19 mouse cellular contexts compared by ENCODE assay signal in genomic region chr11:65704861-65705260, GRCm38 (mm10).
"Had no signal": no experiment of that assay in that cellular context is flagged by ENCODE, and none has a peak within 500 bp of the region (broad histone marks: within the 10 kb centered on the region; RNA-seq: fewer than 3 reads in every experiment).

No protein-coding gene starts in this region.

- H3K4me1 ChIP-seq: liver, embryonic 12.5 days; megakaryocyte, embryonic 14.5 days; midbrain, embryonic 13.5 days; midbrain, embryonic 15.5 days; neural tube, embryonic 12.5 days; stomach, embryonic 15.5 days had no signal

- H3K27me3 ChIP-seq: liver, embryonic 12.5 days; megakaryocyte, embryonic 14.5 days; midbrain, embryonic 13.5 days; midbrain, embryonic 15.5 days; neural tube, embryonic 12.5 days; stomach, embryonic 15.5 days had no signal

- H3K4me3 ChIP-seq: liver, embryonic 12.5 days; megakaryocyte, embryonic 14.5 days; midbrain, embryonic 13.5 days; midbrain, embryonic 15.5 days; neural tube, embryonic 12.5 days; stomach, embryonic 15.5 days had no signal

- DNase-seq: lung, adult 18-20 months; lung, embryonic 14.5 days; lung, postnatal 10 days; lung, postnatal 4 days; right cerebral cortex, postnatal 25 days; right cerebral cortex, postnatal 4 days; spleen, adult 18-20 months; thymus, adult 2 months; thymus, postnatal 25 days; thymus, postnatal 4 days had no signal

- H3K27ac ChIP-seq: liver, embryonic 12.5 days; liver, embryonic 14.5 days; midbrain, embryonic 13.5 days; midbrain, embryonic 15.5 days; neural tube, embryonic 12.5 days; stomach, embryonic 15.5 days; stomach, postnatal 0 days had no signal

- H3K4me2 ChIP-seq: liver, embryonic 12.5 days; lung, embryonic 14.5 days; midbrain, embryonic 11.5 days; midbrain, embryonic 13.5 days; midbrain, embryonic 15.5 days; neural tube, embryonic 12.5 days; stomach, embryonic 15.5 days had no signal

- H3K9ac ChIP-seq: liver, embryonic 12.5 days; liver, embryonic 14.5 days; lung, embryonic 14.5 days; midbrain, embryonic 13.5 days; midbrain, embryonic 15.5 days; neural tube, embryonic 12.5 days; stomach, embryonic 15.5 days had no signal

- ATAC-seq: liver, embryonic 12.5 days; midbrain, embryonic 13.5 days; midbrain, embryonic 15.5 days had no signal

- H3K9me3 ChIP-seq: liver, embryonic 12.5 days; megakaryocyte, embryonic 14.5 days; midbrain, embryonic 13.5 days; midbrain, embryonic 15.5 days; neural tube, embryonic 12.5 days; stomach, embryonic 15.5 days had no signal
